Mouse (Mus musculus) liver, embryonic 16.5 days (tissue): ENCODE results near the gene Rps26. TPM values are rescaled to one million over a fixed set of nuclear protein-coding genes. Genes with fewer than 3 reads are reported as not detected.

Experiments used
- microRNA-seq: library from miRNA; unstranded; fragments of <30 nt; microRNA quantifications from one replicate; pipeline ENCODE4, GENCODE M21; 2016
- polyA plus RNA-seq: library from polyadenylated mRNA; unstranded; fragments of >200 nt; fragmentation: Nextera tagmentation; extraction: Ambion mirVana; gene quantifications from 2 replicates; pipeline ENCODE4 v1.2.1, GENCODE M21; 2015

Gene Rps26
- polyA plus RNA-seq, 1 experiment from 2014 or later = 301 TPM

Small RNA genes within 50 kb of the gene (microRNA-seq; reads per million reads assigned to microRNA genes)
- 0.74 reads per million for gene Mir6917

Other genes starting within 250 kb of the Rps26 start
- 4.0 and 4.3 TPM in 2 replicates for gene Ankrd52, start 249.6 kb downstream of the Rps26 start, polyA plus RNA-seq
- gene Slc39a5, start 225.5 kb downstream of the Rps26 start, polyA plus RNA-seq = 76.8 and 88.2 TPM in 2 replicates
- gene Nabp2, start 215.3 kb downstream of the Rps26 start, polyA plus RNA-seq = 31.6 and 31.7 TPM in 2 replicates
- gene Rnf41, start 215.1 kb downstream of the Rps26 start, polyA plus RNA-seq = 8.3 and 8.5 TPM in 2 replicates
- 20.3 and 22.6 TPM in 2 replicates for gene Smarcc2, start 167.5 kb downstream of the Rps26 start, polyA plus RNA-seq
- gene Myl6, start 132.6 kb downstream of the Rps26 start, polyA plus RNA-seq = 448 and 465 TPM in 2 replicates
- gene Myl6b, start 128.1 kb downstream of the Rps26 start, polyA plus RNA-seq = 1.8 and 2.0 TPM in 2 replicates
- gene Esyt1, start 100.9 kb downstream of the Rps26 start, polyA plus RNA-seq = 10.3 and 10.5 TPM in 2 replicates
- gene Zc3h10, start 79.0 kb downstream of the Rps26 start, polyA plus RNA-seq = 4.9 and 5.7 TPM in 2 replicates
- gene Rpl41, start 77.4 kb downstream of the Rps26 start, polyA plus RNA-seq = 2,106 and 2,245 TPM in 2 replicates
- gene Pa2g4, start 60.8 kb downstream of the Rps26 start, polyA plus RNA-seq = 96.2 and 103 TPM in 2 replicates
- gene Erbb3, start 37.1 kb downstream of the Rps26 start, polyA plus RNA-seq = 4.2 and 5.2 TPM in 2 replicates
- gene Ikzf4, start 19.2 kb upstream of the Rps26 start, polyA plus RNA-seq = 0.08 and 0.15 TPM in 2 replicates
- gene Suox, start 47.3 kb upstream of the Rps26 start, polyA plus RNA-seq = 12.5 and 12.9 TPM in 2 replicates
- 36.6 and 38.6 TPM in 2 replicates for gene Rab5b, start 69.5 kb upstream of the Rps26 start, polyA plus RNA-seq
- 0.43 and 0.59 TPM in 2 replicates for gene Pmel, start 77.4 kb upstream of the Rps26 start, polyA plus RNA-seq
- 50.8 and 53.8 TPM in 2 replicates for gene Cdk2, start 78.3 kb upstream of the Rps26 start, polyA plus RNA-seq
- gene Dgka, start 118.1 kb upstream of the Rps26 start, polyA plus RNA-seq = 2.6 and 3.0 TPM in 2 replicates
- gene Pym1, start 121.1 kb upstream of the Rps26 start, polyA plus RNA-seq = 11.9 and 13.5 TPM in 2 replicates
- 10.4 and 10.6 TPM in 2 replicates for gene Mmp19, start 164.2 kb upstream of the Rps26 start, polyA plus RNA-seq
- gene Dnajc14, start 177.3 kb upstream of the Rps26 start, polyA plus RNA-seq = 18.8 TPM in 2 replicates
- gene Tmem198b, start 177.6 kb upstream of the Rps26 start, polyA plus RNA-seq = 2.2 and 3.1 TPM in 2 replicates
- gene Sarnp, start 190.6 kb upstream of the Rps26 start, polyA plus RNA-seq = 84.4 and 94.9 TPM in 2 replicates
- 68.5 and 69.3 TPM in 2 replicates for gene Ormdl2, start 194.9 kb upstream of the Rps26 start, polyA plus RNA-seq